Mouse (Mus musculus) cortical plate, adult 2 months (tissue): ENCODE data around the gene Slc43a2. TPM values are rescaled to one million over a fixed set of nuclear protein-coding genes. Genes with fewer than 3 reads are reported as not detected.
A peak's percentile ranks its signal among the peaks of the same experiment; 100 is the strongest.

Source experiments
- H3K27ac ChIP-seq: fragments of 200-500 bp; 2 replicates; pipeline ENCODE4 v1.5.1; 2012; ENCODE audit warnings: low read length, control low read depth, inconsistent platforms; ENCODE audit not compliant: insufficient read depth
- H3K4me1 ChIP-seq: fragments of 200-500 bp; 2 replicates; pipeline ENCODE4 v1.6.1; 2011; ENCODE audit warnings: low read length; ENCODE audit not compliant: control insufficient read depth, insufficient read depth
- H3K4me3 ChIP-seq: fragments of 200-500 bp; 2 replicates; pipeline ENCODE4 v1.5.1; 2011; ENCODE audit warnings: mild to moderate bottlenecking, low read length, control low read depth; ENCODE audit not compliant: insufficient read depth
- CTCF ChIP-seq: fragments of 200-500 bp; IDR thresholded peaks from 2 replicates; pipeline ENCODE4 v1.5.1; 2011; ENCODE audit warnings: mild to moderate bottlenecking, control low read depth, low read length; ENCODE audit not compliant: insufficient read depth; ENCODE audit errors: extremely low read depth
- POLR2A ChIP-seq: fragments of 200-500 bp; IDR thresholded peaks from 2 replicates; pipeline ENCODE4 v1.6.1; 2011; ENCODE audit warnings: mild to moderate bottlenecking, low read length, control low read depth; ENCODE audit not compliant: insufficient read depth; ENCODE audit errors: extremely low read depth
- polyA plus RNA-seq: library from polyadenylated mRNA; depleted of rRNA; stranded (reverse); fragments of >200 nt; gene quantifications from 2 replicates; pipeline ENCODE4 v1.2.3, GENCODE M21; 2012; rRNA removed

Gene Slc43a2
- 32.0 and 34.3 TPM in 2 replicates for polyA plus RNA-seq

DNA sequence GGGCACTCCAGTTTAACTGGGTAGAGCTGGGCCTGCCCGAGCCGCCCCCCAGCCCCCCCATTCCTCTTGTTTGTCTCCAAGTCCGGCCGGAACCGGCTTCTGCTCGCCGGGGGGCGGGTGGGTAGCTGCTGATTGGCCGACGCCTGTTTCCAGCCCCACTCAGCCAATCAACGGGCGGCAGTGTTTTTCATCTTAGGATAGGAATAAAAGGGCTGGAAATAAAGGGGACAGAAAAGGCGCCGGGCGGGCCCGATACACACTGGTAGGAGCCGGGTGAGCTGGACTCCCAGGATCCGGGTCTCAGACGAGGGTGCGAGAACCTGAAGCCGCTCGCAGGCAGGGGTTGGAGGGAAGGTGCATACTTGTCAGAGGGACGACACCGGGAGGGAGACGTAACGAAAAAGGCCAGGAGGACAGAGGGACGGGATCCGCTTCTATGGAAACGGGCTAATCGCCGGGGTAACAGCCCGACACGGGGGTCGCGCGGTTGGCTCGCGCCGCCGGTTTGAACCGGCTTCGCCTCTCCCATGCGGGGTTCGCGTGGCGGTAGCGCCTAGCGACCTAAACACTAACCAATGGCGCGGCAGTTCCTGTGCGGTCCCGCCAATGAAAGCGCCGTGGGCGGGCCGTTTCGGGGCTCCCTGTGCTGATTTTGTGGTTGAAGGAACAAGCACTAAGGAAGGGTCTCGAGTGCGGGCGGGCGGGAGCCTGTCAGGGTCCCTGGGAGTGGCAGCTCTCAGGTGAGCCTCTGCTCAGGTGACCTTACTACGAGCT, at the start of gene Slc43a2:
Slc43a2 (plus strand) TSS at position 226 of the 774 bp plus-strand sequence.
- Histone ChIP-seq H3K4me3 (peak within 1 kb of the TSS; percentile 75), H3K4me1 (peaks cover 4% of the 10 kb centered on the region), H3K27ac (peak within 1 kb of the TSS; percentile 96)
- TF ChIP-seq CTCF (no peak), POLR2A (peak; percentile 65)

DNA sequence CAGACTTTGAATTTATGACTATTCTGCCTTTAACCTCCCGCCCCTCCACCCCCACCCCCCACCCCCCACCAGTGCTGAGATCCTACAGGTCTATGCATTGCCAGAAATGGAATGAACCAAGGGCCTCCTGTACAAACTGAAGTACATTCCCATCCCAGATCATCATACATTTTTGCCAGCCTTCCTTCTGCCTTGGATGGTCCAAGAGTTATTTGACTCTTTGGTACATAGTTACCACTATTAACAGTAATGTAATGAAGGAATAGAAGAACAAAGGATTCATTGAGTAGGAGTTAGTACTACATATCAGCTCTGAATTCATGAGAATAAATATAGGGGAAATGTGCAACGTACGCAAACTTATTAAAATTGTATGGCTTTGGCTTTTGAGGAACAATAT, 45.3 kb upstream of the Slc43a2 start:
- Histone ChIP-seq H3K4me3 (no peak overlapping the region; the same call in 1 of the 2 replicates), H3K27ac (no peak overlapping the region), H3K4me1 (peaks cover 5% of the 10 kb centered on the region)
- TF ChIP-seq CTCF (no peak), POLR2A (no peak)

DNA sequence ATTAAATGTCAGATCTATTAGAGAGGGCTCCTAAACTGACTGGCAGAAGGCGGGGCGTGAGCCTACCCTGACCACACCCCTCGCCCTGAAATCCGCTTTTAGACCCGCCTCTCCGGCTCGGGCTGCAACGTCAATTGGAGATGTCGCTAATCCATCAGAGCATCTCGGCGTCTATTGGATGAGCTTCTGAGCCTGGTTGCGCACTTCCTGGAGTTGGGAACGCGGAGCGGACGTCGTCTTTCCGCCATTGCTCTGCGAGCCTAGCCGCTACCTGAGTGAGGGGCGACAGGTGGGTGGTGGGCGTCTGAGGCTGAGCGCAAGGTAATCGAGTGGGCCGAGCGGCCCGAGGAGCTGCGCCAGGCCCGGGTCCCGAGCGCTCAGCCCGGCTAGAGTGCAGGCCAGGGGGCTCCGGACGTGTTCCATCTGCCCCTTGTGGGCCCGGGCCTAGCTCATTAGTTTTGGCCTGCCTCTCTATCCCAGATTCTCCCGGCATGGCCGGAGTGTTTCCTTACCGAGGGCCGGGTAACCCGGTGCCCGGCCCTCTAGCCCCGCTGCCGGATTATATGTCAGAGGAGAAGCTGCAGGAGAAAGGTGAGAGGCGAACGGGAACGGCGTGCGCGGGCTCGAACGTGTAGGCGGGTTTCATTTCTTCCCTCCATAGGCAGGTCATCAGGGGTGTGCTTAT, 44.8 kb upstream of the Slc43a2 start, which contains the start of gene Prpf8:
Prpf8 (plus strand) TSS at position 216 of the 685 bp plus-strand sequence.
- TF ChIP-seq POLR2A (peak; percentile 90), CTCF (no peak)
- H3K4me3 ChIP-seq: peak within 1 kb of the TSS; percentile 50
- peaks cover 5% of the 10 kb centered on the region for H3K4me1 ChIP-seq
- H3K27ac ChIP-seq: no peak within 1 kb of the TSS

- TF ChIP-seq CTCF (no peak), POLR2A (no peak)
- Histone ChIP-seq H3K27ac (no peak overlapping the region), H3K4me1 (peaks cover 5% of the 10 kb centered on the region), H3K4me3 (peak overlapping the region; percentile 50)
These were observed 44.0 kb upstream of the Slc43a2 start for GRCm38 (mm10) chr11:75487496-75487895.

- TF ChIP-seq POLR2A (no peak), CTCF (no peak)
- no peak overlapping the region for H3K27ac ChIP-seq
- H3K4me3 ChIP-seq: no peak overlapping the region
- H3K4me1 ChIP-seq: no peaks in the 10 kb centered on the region
These were observed 37.0 kb upstream of the Slc43a2 start for GRCm38 (mm10) chr11:75494296-75495049.

GRCm38 (mm10) chr11:75498126-75498525, 33.4 kb upstream of the Slc43a2 start:
- H3K4me3 ChIP-seq: no peak overlapping the region
- TF ChIP-seq POLR2A (no peak), CTCF (no peak)
- no peaks in the 10 kb centered on the region for H3K4me1 ChIP-seq
- no peak overlapping the region for H3K27ac ChIP-seq

- Histone ChIP-seq H3K4me1 (peaks cover 1% of the 10 kb centered on the region; the same call in 1 of the 2 replicates), H3K4me3 (no peak overlapping the region), H3K27ac (no peak overlapping the region)
- TF ChIP-seq CTCF (no peak), POLR2A (no peak)
These were observed 23.3 kb upstream of the Slc43a2 start for GRCm38 (mm10) chr11:75508162-75508561.

DNA sequence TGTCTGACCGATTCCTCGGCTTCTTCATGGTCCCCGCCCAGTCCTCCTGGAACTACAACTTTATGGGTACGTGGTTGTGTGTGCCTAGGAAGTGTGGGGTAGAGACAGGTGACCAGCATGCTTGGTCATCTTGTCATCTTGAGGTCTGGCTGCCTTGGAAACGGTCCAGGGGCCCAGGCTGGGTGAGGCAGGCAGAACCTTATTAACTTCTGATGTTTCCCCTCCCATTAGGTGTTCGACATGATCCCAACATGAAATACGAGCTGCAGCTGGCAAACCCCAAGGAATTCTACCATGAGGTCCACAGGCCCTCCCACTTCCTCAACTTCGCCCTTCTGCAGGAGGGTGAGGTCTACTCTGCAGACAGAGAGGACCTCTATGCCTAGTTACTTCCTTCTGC, 22.6 kb upstream of the Slc43a2 start:
- TF ChIP-seq CTCF (no peak), POLR2A (no peak)
- peaks cover 1% of the 10 kb centered on the region; the same call in 1 of the 2 replicates for H3K4me1 ChIP-seq

More for the DNA sequence above, 22.6 kb upstream of the Slc43a2 start:
- no peak overlapping the region for H3K4me3 ChIP-seq
- no peak overlapping the region for H3K27ac ChIP-seq
